Mouse (Mus musculus) naive thymus-derived CD4-positive, alpha-beta T cell, adult 5 months (primary cell): ENCODE data around the gene Syf2. TPM values are rescaled to one million over a fixed set of nuclear protein-coding genes. Genes with fewer than 3 reads are reported as not detected.

Experiments
- polyA plus RNA-seq: library from polyadenylated mRNA; unstranded; fragments of 100-300 nt; shearing (Covaris generic); gene quantifications from one replicate; pipeline ENCODE4 v1.2.1, GENCODE M21; 2017

The Syf2 gene
- polyA plus RNA-seq, result 425 TPM

DNA sequence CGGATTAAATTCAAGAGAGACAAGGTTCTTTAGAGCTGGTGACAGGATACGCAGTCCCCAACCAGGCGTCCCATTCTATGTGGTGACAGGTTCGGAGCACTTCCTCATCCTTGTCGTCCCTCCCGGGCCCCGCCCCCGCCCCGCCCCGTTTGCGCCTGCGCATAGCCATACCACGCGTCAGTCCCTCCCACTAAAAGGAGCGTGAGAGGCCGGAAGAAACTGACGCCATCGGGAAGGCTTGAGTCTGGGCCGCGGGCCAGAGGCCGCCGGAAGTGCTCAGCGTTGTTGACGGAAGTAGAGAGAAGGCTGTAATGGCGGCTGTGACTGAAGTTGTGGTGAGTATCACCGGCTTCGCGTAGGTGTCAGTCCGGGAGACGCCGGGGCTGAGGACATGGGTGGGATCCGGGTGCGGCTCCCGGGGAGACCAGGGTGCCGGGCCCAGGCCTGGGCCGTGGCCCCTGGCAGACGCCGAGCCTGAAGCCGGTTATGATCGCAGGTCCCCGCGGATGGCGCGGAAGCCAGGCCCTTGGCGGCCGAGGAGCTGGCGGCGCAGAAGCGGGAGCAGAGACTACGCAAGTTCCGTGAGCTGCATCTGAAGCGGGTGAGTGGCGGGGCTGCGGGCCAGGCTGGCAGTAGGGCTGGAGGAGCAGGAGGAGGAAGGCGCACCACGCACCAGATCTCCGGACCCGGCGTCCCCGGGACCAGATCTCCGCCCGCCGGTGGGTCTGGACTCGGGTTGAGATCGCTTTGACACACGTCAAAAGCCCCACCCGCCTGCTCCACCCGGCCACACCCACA, at the start of gene Syf2:
Syf2 (plus strand) TSS at position 215 of the 798 bp plus-strand sequence.

GRCm38 (mm10) chr4:134914864-134915209, 15.9 kb upstream of the Syf2 start, which contains the start of gene Tmem50a:
Tmem50a (minus strand) TSS chr4:134915024.

GRCm38 (mm10) chr4:134923258-134924018, 7.3 kb upstream of the Syf2 start, which contains the start of gene Rsrp1:
Rsrp1 (plus strand) TSS chr4:134923592.

Other genes with a start within 250 kb of the Syf2 start
- gene Man1c1, start 226.6 kb upstream of the Syf2 start, polyA plus RNA-seq, result 8.0 TPM
- 163 TPM for gene Ldlrap1, start 162.9 kb upstream of the Syf2 start, polyA plus RNA-seq
- gene Maco1, start 77.6 kb upstream of the Syf2 start, polyA plus RNA-seq, result 62.6 TPM
- not detected for gene Rhd, start 66.4 kb upstream of the Syf2 start, polyA plus RNA-seq
- 360 TPM for gene Tmem50a, start 15.9 kb upstream of the Syf2 start, polyA plus RNA-seq
- gene Rsrp1, start 7.3 kb upstream of the Syf2 start, polyA plus RNA-seq, result 966 TPM
- 40.1 TPM for gene Runx3, start 189.8 kb downstream of the Syf2 start, polyA plus RNA-seq